Mouse (Mus musculus): ENCODE measurements at regions not wholly inside any gene's neighbourhood (a gene's known extent, or its start where the extent isn't known, plus 50 kb on each side); places are given as distances from the start of the nearest gene placed in this dataset.
A peak's percentile ranks its signal among the peaks of the same experiment; 100 is the strongest.

DNA sequence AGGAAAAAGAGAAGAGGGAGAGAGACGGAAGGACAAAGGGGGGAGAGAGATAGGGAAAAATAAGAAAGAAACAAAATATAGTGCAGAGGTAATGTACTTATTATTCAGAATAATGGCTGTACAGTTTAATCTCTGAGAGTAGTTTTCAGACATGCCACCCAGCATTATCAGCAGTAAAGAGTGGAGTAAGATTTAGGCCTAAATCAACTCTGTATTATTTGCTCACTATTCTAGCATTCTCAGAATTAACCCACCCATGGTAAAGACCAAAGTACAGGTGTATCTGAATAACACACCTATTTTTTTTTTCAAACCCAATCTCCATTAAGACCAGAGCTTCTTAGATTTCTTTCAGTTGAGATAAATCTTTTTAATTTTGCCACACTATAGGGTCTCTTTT is 177.7 kb upstream of the Gm11114 start:
- Histone ChIP-seq H3K9ac (no peak overlapping the region), H3K27me3 (replicated peaks) (no peaks in the 10 kb centered on the region), H3K4me3 (no peak overlapping the region), H3K4me1 (peaks cover 9% of the 10 kb centered on the region), H3K4me2 (no peak overlapping the region), H3K36me3 (no peaks in the 10 kb centered on the region), H3K27ac (replicated peaks) (no peak overlapping the region), H3K9me3 (no peaks in the 10 kb centered on the region)
- ATAC-seq (ENCODE audit: extremely low read depth, insufficient number of reproducible peaks, low FRiP score, low TSS enrichment): no peak
- WGBS: 50% methylated on average over 1 of the region's 1 CpGs

DNA sequence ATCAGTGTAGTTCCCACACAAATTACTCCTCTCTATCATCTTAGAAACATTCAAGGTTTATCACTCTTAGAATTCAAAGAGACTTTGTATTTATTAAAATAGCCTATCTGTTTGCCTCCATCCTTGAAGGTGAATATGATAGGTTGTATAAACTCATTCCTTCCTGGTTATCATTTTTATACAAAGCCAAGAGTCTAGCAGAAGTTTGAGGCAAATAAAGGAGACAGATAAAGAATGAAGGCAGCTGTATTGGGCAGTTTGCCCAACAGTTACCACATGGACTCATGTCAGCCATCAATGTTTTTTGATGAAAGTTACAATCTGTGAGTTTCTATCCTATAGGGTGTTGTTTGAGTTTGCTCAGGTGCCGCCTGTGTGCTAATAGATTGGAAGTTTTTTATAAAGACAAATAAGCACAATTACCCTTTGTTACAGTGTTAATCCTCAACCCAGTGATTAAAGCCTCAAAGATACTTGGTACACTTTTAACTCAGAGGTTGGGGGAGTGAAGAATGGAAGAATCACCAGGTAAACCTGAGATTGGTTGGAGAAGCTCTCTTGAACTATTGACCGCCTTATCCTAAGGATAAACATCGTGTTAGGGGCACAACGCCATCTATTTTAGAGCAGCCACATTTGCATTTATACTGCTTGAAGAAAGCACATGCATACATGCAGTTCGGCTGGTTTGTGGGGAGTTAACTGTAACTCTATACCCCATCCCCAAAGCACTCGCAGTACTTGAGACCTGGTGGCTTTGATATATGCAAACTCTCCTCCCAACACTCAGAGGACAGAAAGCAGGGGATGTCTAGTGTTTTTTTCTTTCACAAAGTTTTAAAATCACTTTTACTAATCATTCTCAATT is 175.6 kb upstream of the Gm11114 start:
- no peaks in the 10 kb centered on the region for H3K36me3 ChIP-seq
- no peak for ATAC-seq (ENCODE audit: extremely low read depth, insufficient number of reproducible peaks, low FRiP score, low TSS enrichment)
- H3K27me3 ChIP-seq (replicated peaks): no peaks in the 10 kb centered on the region
- H3K4me1 ChIP-seq: peaks cover 13% of the 10 kb centered on the region
- H3K27ac ChIP-seq (replicated peaks): no peak overlapping the region
- WGBS: 72% methylated on average over 6 of the region's 6 CpGs
- H3K9me3 ChIP-seq: no peaks in the 10 kb centered on the region
- no peak overlapping the region for H3K9ac ChIP-seq
- no peak overlapping the region for H3K4me2 ChIP-seq
- no peak overlapping the region for H3K4me3 ChIP-seq

DNA sequence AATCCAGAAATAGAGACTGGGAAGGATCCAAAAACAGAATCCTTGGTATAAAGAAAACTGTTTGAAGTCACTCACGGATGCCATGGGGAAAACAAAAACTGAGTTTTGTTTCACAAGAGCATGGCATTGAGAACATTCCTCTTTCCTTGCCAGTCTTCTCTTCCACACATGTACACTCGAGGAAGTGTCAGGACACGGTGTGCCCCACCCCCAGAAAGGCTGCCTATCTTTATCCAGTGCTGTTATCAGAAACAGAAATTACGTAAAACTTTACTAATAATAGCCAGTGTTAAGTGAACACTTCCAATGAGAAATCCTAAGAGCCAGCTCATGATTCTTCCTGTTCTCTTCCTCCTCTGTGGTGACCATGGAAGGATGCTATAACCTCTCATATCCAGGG is 172.7 kb upstream of the Gm11114 start:
- H3K27me3 ChIP-seq (replicated peaks): no peaks in the 10 kb centered on the region
- H3K4me2 ChIP-seq: peak overlapping the region; percentile 37
- H3K4me3 ChIP-seq: no peak overlapping the region
- H3K36me3 ChIP-seq: no peaks in the 10 kb centered on the region
- ATAC-seq (ENCODE audit: extremely low read depth, insufficient number of reproducible peaks, low FRiP score, low TSS enrichment): no peak
- no peaks in the 10 kb centered on the region for H3K9me3 ChIP-seq
- 21% methylated on average over 4 of the region's 4 CpGs for WGBS
- H3K9ac ChIP-seq: no peak overlapping the region
- H3K27ac ChIP-seq (replicated peaks): peak overlapping the region; percentile 32; the same call in 1 of the 2 replicates
- H3K4me1 ChIP-seq: peaks cover 13% of the 10 kb centered on the region

DNA sequence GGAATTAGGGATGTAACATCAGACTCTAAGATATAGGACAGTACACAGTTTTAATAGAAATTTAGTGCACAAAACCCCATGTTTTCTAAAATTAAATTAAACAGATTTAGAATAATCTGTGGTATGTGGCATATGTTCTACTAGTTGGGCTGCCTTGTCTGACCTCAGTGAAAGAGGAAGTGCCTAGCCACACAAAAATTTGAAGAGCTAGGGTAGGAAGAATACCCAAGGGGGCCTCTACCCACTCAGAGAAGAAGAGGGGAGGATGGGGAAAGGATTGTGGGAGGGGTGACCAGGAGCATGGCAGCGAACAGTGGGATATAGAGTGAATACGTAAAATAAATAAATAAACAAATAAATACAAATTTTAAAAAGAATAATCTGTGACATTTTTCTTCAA is 168.2 kb upstream of the Gm11114 start:
- no peak overlapping the region for H3K4me2 ChIP-seq
- no peak overlapping the region for H3K27ac ChIP-seq (replicated peaks)
- H3K27me3 ChIP-seq (replicated peaks): no peaks in the 10 kb centered on the region
- peaks cover 10% of the 10 kb centered on the region for H3K4me1 ChIP-seq
- ATAC-seq (ENCODE audit: extremely low read depth, insufficient number of reproducible peaks, low FRiP score, low TSS enrichment): no peak
- H3K9me3 ChIP-seq: no peaks in the 10 kb centered on the region; the same call in 1 of the 2 replicates
- no peaks in the 10 kb centered on the region for H3K36me3 ChIP-seq
- WGBS: 83% methylated on average over 2 of the region's 2 CpGs
- H3K9ac ChIP-seq: no peak overlapping the region
- H3K4me3 ChIP-seq: no peak overlapping the region

DNA sequence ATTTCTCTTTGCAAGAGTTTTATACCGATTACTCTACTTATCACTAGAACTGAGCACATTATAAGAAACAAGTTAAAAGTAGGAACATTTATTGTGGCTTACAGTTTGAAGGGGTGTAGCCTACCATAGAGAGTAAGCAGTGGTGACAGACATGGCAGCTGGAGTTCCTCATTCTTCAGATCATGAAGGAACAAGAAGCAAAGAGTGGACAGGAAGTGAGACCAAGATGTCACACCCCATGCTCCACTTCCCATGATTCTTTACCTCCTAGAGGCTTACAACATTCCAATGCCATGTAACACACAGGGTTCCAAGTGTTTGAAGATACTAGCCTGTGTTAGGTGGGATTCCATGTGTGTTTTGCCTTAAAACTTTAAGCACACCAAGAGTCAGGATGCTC is 146.9 kb upstream of the Gm11114 start:
- H3K36me3 ChIP-seq: no peaks in the 10 kb centered on the region
- H3K27ac ChIP-seq (replicated peaks): no peak overlapping the region
- H3K9me3 ChIP-seq: no peaks in the 10 kb centered on the region
- H3K9ac ChIP-seq: no peak overlapping the region
- H3K27me3 ChIP-seq (replicated peaks): no peaks in the 10 kb centered on the region
- no peak for ATAC-seq (ENCODE audit: extremely low read depth, insufficient number of reproducible peaks, low FRiP score, low TSS enrichment)
- H3K4me1 ChIP-seq: no peaks in the 10 kb centered on the region
- 73% methylated on average over 1 of the region's 1 CpGs for WGBS
- no peak overlapping the region for H3K4me2 ChIP-seq
- H3K4me3 ChIP-seq: no peak overlapping the region

DNA sequence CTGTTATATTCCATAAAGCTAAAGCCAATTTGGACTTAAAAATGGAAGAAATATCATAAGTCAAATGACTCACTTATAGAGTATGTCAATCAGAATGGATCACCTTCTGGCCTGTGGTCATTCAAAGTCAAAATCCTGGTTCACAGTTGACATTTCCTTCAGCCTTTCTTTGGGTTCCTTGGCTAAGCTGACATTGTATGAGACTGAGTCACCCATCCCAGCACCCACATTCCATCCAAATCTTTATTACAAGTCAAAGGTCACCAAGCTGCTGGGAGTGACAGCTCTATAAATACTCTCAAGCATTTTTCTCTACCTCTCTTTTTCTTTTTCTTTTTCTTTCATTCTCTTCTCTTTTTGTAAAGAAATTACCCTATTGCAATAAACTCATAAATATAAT is 145.3 kb upstream of the Gm11114 start:
- Histone ChIP-seq H3K4me1 (no peaks in the 10 kb centered on the region), H3K27ac (replicated peaks) (no peak overlapping the region), H3K36me3 (no peaks in the 10 kb centered on the region), H3K4me2 (no peak overlapping the region), H3K9me3 (no peaks in the 10 kb centered on the region), H3K27me3 (replicated peaks) (no peaks in the 10 kb centered on the region), H3K9ac (no peak overlapping the region), H3K4me3 (no peak overlapping the region)
- no peak for ATAC-seq (ENCODE audit: extremely low read depth, insufficient number of reproducible peaks, low FRiP score, low TSS enrichment)

DNA sequence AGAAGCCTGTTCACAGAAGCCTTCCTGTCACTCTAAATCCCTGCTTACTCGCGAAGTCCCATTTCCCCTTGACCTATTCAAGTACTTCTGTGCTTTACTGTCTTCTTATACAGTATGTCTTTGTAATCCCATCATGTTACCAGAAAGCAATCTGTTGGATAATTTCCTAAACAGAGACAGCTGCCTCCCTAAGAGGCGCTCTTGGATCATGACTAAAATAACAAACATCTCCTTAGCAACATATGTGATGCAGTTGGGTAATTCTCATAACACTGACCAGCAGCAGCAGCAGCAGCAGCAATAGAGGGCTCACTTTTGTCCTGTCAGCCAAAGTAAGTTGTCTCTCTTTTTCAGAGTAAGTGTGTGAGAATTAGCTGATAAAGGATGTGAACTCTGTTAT is 138.1 kb upstream of the Gm11114 start:
- Histone ChIP-seq H3K4me3 (no peak overlapping the region), H3K4me2 (no peak overlapping the region), H3K36me3 (no peaks in the 10 kb centered on the region), H3K9me3 (no peaks in the 10 kb centered on the region), H3K27me3 (replicated peaks) (no peaks in the 10 kb centered on the region), H3K4me1 (no peaks in the 10 kb centered on the region), H3K27ac (replicated peaks) (no peak overlapping the region), H3K9ac (no peak overlapping the region)
- no peak for ATAC-seq (ENCODE audit: extremely low read depth, insufficient number of reproducible peaks, low FRiP score, low TSS enrichment)
- 62% methylated on average over 3 of the region's 3 CpGs for WGBS

DNA sequence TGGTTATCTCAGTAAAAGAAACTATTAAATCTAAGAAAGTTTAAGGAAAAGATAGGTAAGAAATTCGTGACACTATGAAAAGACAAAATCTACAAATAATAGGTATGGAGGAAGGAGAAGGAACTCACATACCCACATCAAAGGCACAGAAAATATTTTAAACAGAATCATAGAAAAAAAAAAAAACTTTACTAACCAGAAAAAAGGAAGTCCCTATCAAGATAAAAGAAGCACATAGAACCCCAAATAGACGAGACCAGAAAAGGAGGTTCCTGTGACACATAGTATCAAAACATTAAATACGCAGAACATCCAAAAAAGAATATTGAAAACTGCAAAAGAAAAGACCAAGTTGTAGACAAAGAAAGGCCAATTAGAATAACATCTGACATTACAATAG is 111.4 kb upstream of the Gm11114 start:
- no peak overlapping the region for H3K27ac ChIP-seq (replicated peaks)
- H3K4me2 ChIP-seq: no peak overlapping the region
- H3K27me3 ChIP-seq (replicated peaks): no peaks in the 10 kb centered on the region
- ATAC-seq (ENCODE audit: extremely low read depth, insufficient number of reproducible peaks, low FRiP score, low TSS enrichment): no peak
- H3K9me3 ChIP-seq: no peaks in the 10 kb centered on the region
- no peaks in the 10 kb centered on the region for H3K36me3 ChIP-seq
- H3K4me1 ChIP-seq: no peaks in the 10 kb centered on the region
- WGBS: 63% methylated on average over 3 of the region's 3 CpGs
- no peak overlapping the region for H3K4me3 ChIP-seq
- no peak overlapping the region for H3K9ac ChIP-seq

DNA sequence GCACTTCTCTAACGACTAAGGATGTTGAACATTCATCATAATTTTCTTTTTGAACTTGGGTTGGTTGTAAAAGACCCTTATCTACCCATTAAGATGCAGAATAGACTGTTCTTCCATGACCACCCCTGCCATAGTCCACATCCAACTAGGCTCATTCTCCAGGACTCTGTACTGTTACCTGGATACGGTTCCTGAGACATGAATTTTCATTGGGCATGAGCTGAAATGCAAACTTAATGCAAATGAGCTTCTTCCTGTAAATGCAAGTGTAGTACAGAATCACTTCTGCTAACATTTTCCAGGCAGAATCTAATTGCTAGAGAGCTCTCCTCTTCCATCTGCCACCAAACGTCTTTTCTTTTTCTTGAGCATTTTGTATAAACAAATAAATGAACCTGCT is 87.7 kb upstream of the Gm11114 start:
- H3K4me2 ChIP-seq: no peak overlapping the region
- no peak overlapping the region for H3K4me3 ChIP-seq
- H3K9ac ChIP-seq: no peak overlapping the region
- no peak overlapping the region for H3K27ac ChIP-seq (replicated peaks)
- no peaks in the 10 kb centered on the region for H3K4me1 ChIP-seq
- WGBS: 67% methylated on average over 3 of the region's 3 CpGs
- H3K36me3 ChIP-seq: no peaks in the 10 kb centered on the region
- no peak for ATAC-seq (ENCODE audit: extremely low read depth, insufficient number of reproducible peaks, low FRiP score, low TSS enrichment)
- H3K27me3 ChIP-seq (replicated peaks): no peaks in the 10 kb centered on the region
- H3K9me3 ChIP-seq: no peaks in the 10 kb centered on the region

Measured in heart, embryonic 13.5 days (tissue).